ENCODE assay signal across 8 mouse cellular contexts in genomic region chr11:97404184-97404760, GRCm38 (mm10). TPM values are rescaled to one million over a fixed set of nuclear protein-coding genes. Genes with fewer than 3 reads are reported as not detected.
DNase-seq lines count a peak whose midpoint lies in the region; ATAC-seq and TF ChIP-seq lines count a peak whose summit lies in the region.

No protein-coding gene starts in this region.

- peak overlapping the region; percentile 63 for H3K9ac ChIP-seq in forebrain, embryonic 15.5 days (replicated peaks)
- H3K9ac ChIP-seq in hindbrain, embryonic 16.5 days (ENCODE audit: low read depth, low read length), result peak overlapping the region; percentile 82
- H3K9ac ChIP-seq in liver, embryonic 15.5 days, result peak overlapping the region; percentile 23; the same call in 1 of the 2 replicates

- H3K4me1 ChIP-seq in brown adipose tissue, adult 24 weeks (ENCODE audit: control insufficient read depth, insufficient read depth, insufficient read length, low read length), result peaks cover 11% of the 10 kb centered on the region
- H3K4me1 ChIP-seq in forebrain, embryonic 15.5 days, result peaks cover 45% of the 10 kb centered on the region
- peaks cover 41% of the 10 kb centered on the region for H3K4me1 ChIP-seq in hindbrain, embryonic 16.5 days (ENCODE audit: control insufficient read depth, insufficient read depth, low read depth, low read length)
- H3K4me1 ChIP-seq in liver, embryonic 15.5 days (replicated peaks), result peaks cover 35% of the 10 kb centered on the region
- peaks cover 40% of the 10 kb centered on the region for H3K4me1 ChIP-seq in olfactory bulb, adult 2 months (ENCODE audit: control insufficient read depth, insufficient read depth, low read length)

- TF ChIP-seq POLR2A in olfactory bulb, adult 2 months (IDR thresholded peaks at IDR 0.05; ENCODE audit: insufficient read depth, low read depth, low read length), result no peak

- no peaks in the 10 kb centered on the region; the same call in 1 of the 2 replicates for H3K27me3 ChIP-seq in forebrain, embryonic 15.5 days
- no peaks in the 10 kb centered on the region for H3K27me3 ChIP-seq in hindbrain, embryonic 16.5 days (replicated peaks; ENCODE audit: control insufficient read depth, insufficient read depth, low read length)
- peaks cover 62% of the 10 kb centered on the region for H3K27me3 ChIP-seq in liver, embryonic 15.5 days

- no peaks in the 10 kb centered on the region for H3K36me3 ChIP-seq in forebrain, embryonic 15.5 days
- no peaks in the 10 kb centered on the region for H3K36me3 ChIP-seq in hindbrain, embryonic 16.5 days (ENCODE audit: control insufficient read depth, insufficient read depth, low read length)
- no peaks in the 10 kb centered on the region for H3K36me3 ChIP-seq in liver, embryonic 15.5 days (replicated peaks)

- under 1% methylated on average over 58 of the region's 61 CpGs for WGBS in forebrain, embryonic 15.5 days
- under 1% methylated on average over 33 of the region's 61 CpGs for WGBS in hindbrain, embryonic 16.5 days
- WGBS in liver, embryonic 15.5 days (ENCODE audit: insufficient replicate concordance), result under 1% methylated on average over 49 of the region's 61 CpGs
- WGBS in olfactory bulb, adult 2 months, result under 1% methylated on average over 59 of the region's 61 CpGs

- H3K27ac ChIP-seq in brown adipose tissue, adult 24 weeks (replicated peaks; ENCODE audit: low read depth, low read length), result no peak overlapping the region
- peak overlapping the region; percentile 31 for H3K27ac ChIP-seq in forebrain, embryonic 15.5 days (replicated peaks)
- H3K27ac ChIP-seq in hindbrain, embryonic 16.5 days (ENCODE audit: low read depth, low read length), result peak overlapping the region; percentile 81
- H3K27ac ChIP-seq in liver, embryonic 15.5 days (replicated peaks), result no peak overlapping the region
- H3K27ac ChIP-seq in olfactory bulb, adult 2 months (ENCODE audit: insufficient read depth, low read depth, low read length), result no peak overlapping the region

- H3K9me3 ChIP-seq in forebrain, embryonic 15.5 days, result no peaks in the 10 kb centered on the region
- no peaks in the 10 kb centered on the region for H3K9me3 ChIP-seq in hindbrain, embryonic 16.5 days (ENCODE audit: control insufficient read depth, low read length)
- H3K9me3 ChIP-seq in liver, embryonic 15.5 days (replicated peaks), result no peaks in the 10 kb centered on the region

- ATAC-seq in forebrain, embryonic 15.5 days (replicated peaks), result peak; percentile 58
- peak; percentile 40 for ATAC-seq in hindbrain, embryonic 16.5 days
- ATAC-seq in liver, embryonic 15.5 days (ENCODE audit: insufficient read depth), result peak; percentile 40
- no peak for ATAC-seq in erythroid progenitor cell, adult 5-6 weeks (replicated peaks; ENCODE audit: low FRiP score, poor library complexity, severe bottlenecking)

- peak; percentile 66 for DNase-seq in right cerebral cortex, adult 18-20 months
- DNase-seq in right cerebral cortex, postnatal 25 days, result no peak

- TF ChIP-seq CTCF in olfactory bulb, adult 2 months (IDR thresholded peaks at IDR 0.05; ENCODE audit: insufficient read depth, low read depth, low read length), result no peak

- peak overlapping the region; percentile 61 for H3K4me3 ChIP-seq in brown adipose tissue, adult 24 weeks (ENCODE audit: insufficient read depth, low read depth, low read length)
- H3K4me3 ChIP-seq in forebrain, embryonic 15.5 days, result peak overlapping the region; percentile 65
- peak overlapping the region; percentile 69 for H3K4me3 ChIP-seq in hindbrain, embryonic 16.5 days (ENCODE audit: low read length)
- peak overlapping the region; percentile 59 for H3K4me3 ChIP-seq in liver, embryonic 15.5 days (replicated peaks)
- H3K4me3 ChIP-seq in olfactory bulb, adult 2 months (ENCODE audit: insufficient read depth, low read depth, low read length), result peak overlapping the region; percentile 57

- peak overlapping the region; percentile 93 for H3K4me2 ChIP-seq in forebrain, embryonic 15.5 days (replicated peaks)
- peak overlapping the region; percentile 93 for H3K4me2 ChIP-seq in hindbrain, embryonic 16.5 days (ENCODE audit: low read length)
- H3K4me2 ChIP-seq in liver, embryonic 15.5 days, result peak overlapping the region; percentile 96

RNA-seq across cellular contexts. Expression of gene Arhgap23, which starts 11.1 kb away (rescaled TPM):
- 5.5 and 6.7 TPM in 2 replicates for polyA plus RNA-seq in brown adipose tissue, adult 24 weeks (2012; ENCODE audit: insufficient read depth, insufficient read length, missing spikeins)
- polyA plus RNA-seq in forebrain, embryonic 15.5 days (2015; fragmentation: Nextera tagmentation; extraction: Ambion mirVana), result 7.1 and 8.4 TPM in 2 replicates
- polyA plus RNA-seq in hindbrain, embryonic 16.5 days (2015; fragmentation: Nextera tagmentation; extraction: Ambion mirVana), result 8.5 and 9.4 TPM in 2 replicates
- polyA plus RNA-seq in liver, embryonic 15.5 days (2015; fragmentation: Nextera tagmentation; extraction: Ambion mirVana), result 6.6 and 9.4 TPM in 2 replicates
- polyA plus RNA-seq in olfactory bulb, adult 2 months (2012; ENCODE audit: insufficient read depth, insufficient read length, low replicate concordance, missing spikeins), result not detected in 2 replicates
- 76.8 and 82.6 TPM in 2 replicates for total RNA-seq in erythroid progenitor cell, adult 5-6 weeks (2015; ENCODE audit: low replicate concordance)
- 65.7 and 71.1 TPM in 2 replicates for total RNA-seq in erythroid progenitor cell, adult 5-6 weeks (2017; ENCODE audit: low replicate concordance)

RNA-seq across cellular contexts. Expression of gene Socs7, which starts 41.9 kb away (rescaled TPM):
- polyA plus RNA-seq in brown adipose tissue, adult 24 weeks (2012; ENCODE audit: insufficient read depth, insufficient read length, missing spikeins), result 5.7 and 6.3 TPM in 2 replicates
- 10.1 and 10.6 TPM in 2 replicates for polyA plus RNA-seq in forebrain, embryonic 15.5 days (2015; fragmentation: Nextera tagmentation; extraction: Ambion mirVana)
- 7.3 and 8.1 TPM in 2 replicates for polyA plus RNA-seq in hindbrain, embryonic 16.5 days (2015; fragmentation: Nextera tagmentation; extraction: Ambion mirVana)
- polyA plus RNA-seq in liver, embryonic 15.5 days (2015; fragmentation: Nextera tagmentation; extraction: Ambion mirVana), result 1.1 and 1.3 TPM in 2 replicates
- polyA plus RNA-seq in olfactory bulb, adult 2 months (2012; ENCODE audit: insufficient read depth, insufficient read length, low replicate concordance, missing spikeins), result not detected in 2 replicates
- total RNA-seq in erythroid progenitor cell, adult 5-6 weeks (2015; ENCODE audit: low replicate concordance), result 2.5 and 2.9 TPM in 2 replicates
- 5.4 and 6.0 TPM in 2 replicates for total RNA-seq in erythroid progenitor cell, adult 5-6 weeks (2017; ENCODE audit: low replicate concordance)

RNA-seq across cellular contexts. Expression of gene Gpr179, which starts 52.4 kb away (rescaled TPM):
- polyA plus RNA-seq in brown adipose tissue, adult 24 weeks (2012; ENCODE audit: insufficient read depth, insufficient read length, missing spikeins), result not detected in 2 replicates
- polyA plus RNA-seq in forebrain, embryonic 15.5 days (2015; fragmentation: Nextera tagmentation; extraction: Ambion mirVana), result 0.18 and 0.33 TPM in 2 replicates
- 0.43 and 0.51 TPM in 2 replicates for polyA plus RNA-seq in hindbrain, embryonic 16.5 days (2015; fragmentation: Nextera tagmentation; extraction: Ambion mirVana)
- 0.01 TPM in 1 of 2 replicates, not detected in the other for polyA plus RNA-seq in liver, embryonic 15.5 days (2015; fragmentation: Nextera tagmentation; extraction: Ambion mirVana)
- polyA plus RNA-seq in olfactory bulb, adult 2 months (2012; ENCODE audit: insufficient read depth, insufficient read length, low replicate concordance, missing spikeins), result not detected in 2 replicates
- not detected in 2 replicates for total RNA-seq in erythroid progenitor cell, adult 5-6 weeks (2015; ENCODE audit: low replicate concordance)
- 0.15 TPM in 1 of 2 replicates, not detected in the other for total RNA-seq in erythroid progenitor cell, adult 5-6 weeks (2017; ENCODE audit: low replicate concordance)

Comparison
In these comparisons a context has a peak if more than half of its experiments do, and no peak if none do; other contexts are left out.
1. H3K27ac ChIP-seq: peak in forebrain, embryonic 15.5 days (single experiment) and hindbrain, embryonic 16.5 days (single experiment); none in brown adipose tissue, adult 24 weeks (single experiment), liver, embryonic 15.5 days (single experiment) and olfactory bulb, adult 2 months (single experiment).
2. H3K9ac ChIP-seq: peak in every context shown above with its lines; median percentile 82 in hindbrain, embryonic 16.5 days; 63 in forebrain, embryonic 15.5 days; 23 in liver, embryonic 15.5 days.
3. Peak in every context shown above with its lines, with median percentiles within 50 percentile points of each other: H3K4me3 ChIP-seq and H3K4me2 ChIP-seq.